In the genomic region with DNA sequence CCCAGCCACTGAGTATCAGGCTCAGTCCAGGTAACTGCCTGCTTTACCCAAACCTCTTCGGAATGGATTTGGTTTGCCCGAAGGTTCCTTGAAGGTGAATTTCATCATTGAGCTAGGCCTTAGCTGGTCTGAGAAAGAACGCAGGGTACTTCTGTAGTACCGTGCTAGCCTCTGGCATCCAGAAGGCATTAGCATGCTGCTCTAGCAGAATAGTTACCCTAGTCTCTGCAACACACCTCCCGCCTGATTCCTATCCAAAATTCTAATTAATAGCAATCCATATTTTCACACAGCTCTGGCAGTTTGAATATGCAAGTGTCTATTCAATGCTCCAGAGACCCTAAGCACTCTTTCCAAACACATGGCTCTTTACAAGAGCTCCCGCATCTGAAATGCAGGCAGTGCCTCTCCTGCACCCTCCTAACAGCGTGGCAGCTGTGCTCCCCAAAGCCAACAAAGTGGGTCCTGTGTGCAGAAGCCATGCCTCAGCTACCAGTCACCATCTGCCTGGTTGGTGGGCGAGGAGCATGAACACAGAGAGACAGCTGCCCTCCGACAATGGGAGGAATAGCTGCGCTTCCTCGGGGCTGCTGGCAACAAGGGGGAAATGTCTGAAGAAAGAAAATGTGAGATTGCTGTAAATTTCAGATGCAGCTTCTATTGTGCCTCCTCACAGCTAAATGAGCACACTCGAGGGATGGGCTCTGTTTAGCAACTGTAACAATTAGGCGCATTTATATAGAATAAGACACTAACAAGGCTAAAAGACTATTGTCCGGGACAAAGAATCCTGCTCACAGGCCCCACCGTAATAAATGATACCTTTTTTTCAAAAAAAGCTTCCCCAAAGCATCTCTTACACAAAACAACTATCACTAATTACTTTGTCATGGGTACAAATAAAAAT, we compare ENCODE assay signal across 10 mouse cellular contexts.
DNase-seq lines count a peak whose midpoint lies in the region; ATAC-seq lines count a peak whose summit lies in the region.
"Had no signal": no experiment of that assay in that cellular context is flagged by ENCODE, and none has a peak within 500 bp of the region (broad histone marks: within the 10 kb centered on the region; RNA-seq: fewer than 3 reads in every experiment).

No protein-coding gene starts in this region.

- H3K4me3 ChIP-seq in forebrain, embryonic 11.5 days (ENCODE audit: low read depth, low read length), result no peak overlapping the region
- H3K4me3 ChIP-seq in forebrain, embryonic 10.5 days, result no peak overlapping the region
- no peak overlapping the region for H3K4me3 ChIP-seq in hindbrain, embryonic 16.5 days (ENCODE audit: low read length)
- no peak overlapping the region for H3K4me3 ChIP-seq in midbrain, embryonic 16.5 days (ENCODE audit: low read depth, low read length)

- no peak overlapping the region for H3K4me2 ChIP-seq in forebrain, embryonic 11.5 days (ENCODE audit: low read depth, low read length, severe bottlenecking)
- H3K4me2 ChIP-seq in hindbrain, embryonic 16.5 days (ENCODE audit: low read length), result no peak overlapping the region; the same call in 1 of the 2 replicates
- H3K4me2 ChIP-seq in midbrain, embryonic 16.5 days (ENCODE audit: low read length), result no peak overlapping the region; the same call in 1 of the 2 replicates

- DNase-seq in forebrain, embryonic 11.5 days (ENCODE audit: low spot score), result no peak
- DNase-seq in forebrain, embryonic 10.5 days (ENCODE audit: extremely low spot score, low spot score), result no peak
- peak; percentile 42 for DNase-seq in brain, embryonic 18.5 days (ENCODE audit: low read depth, low spot score)
- DNase-seq in T-cell, adult 2 months (ENCODE audit: low spot score), result no peak
- DNase-seq in cerebellum, adult 11 months, result no peak
- DNase-seq in adrenal gland, postnatal 14 days, result no peak
- DNase-seq: cerebellum, adult 8-10 months had no signal

- peak; percentile 58 for ATAC-seq in forebrain, embryonic 11.5 days (replicated peaks; ENCODE audit: low FRiP score)
- peak; percentile 81 for ATAC-seq in hindbrain, embryonic 16.5 days
- ATAC-seq in midbrain, embryonic 16.5 days, result peak; percentile 76

- 76% methylated on average over 15 of the region's 15 CpGs for WGBS in forebrain, embryonic 11.5 days
- 84% methylated on average over 15 of the region's 15 CpGs for WGBS in forebrain, embryonic 10.5 days
- 39% methylated on average over 15 of the region's 15 CpGs for WGBS in hindbrain, embryonic 16.5 days
- 41% methylated on average over 15 of the region's 15 CpGs for WGBS in midbrain, embryonic 16.5 days

- H3K27ac ChIP-seq in forebrain, embryonic 11.5 days (ENCODE audit: low read depth, low read length), result peak overlapping the region; percentile 55; the same call in 1 of the 2 replicates
- H3K27ac ChIP-seq in forebrain, embryonic 10.5 days, result no peak overlapping the region
- 0 out of 2 replicates have a peak overlapping the region, but pooled peaks have one; percentile 35 for H3K27ac ChIP-seq in hindbrain, embryonic 16.5 days (ENCODE audit: low read depth, low read length)
- no peak overlapping the region for H3K27ac ChIP-seq in midbrain, embryonic 16.5 days (ENCODE audit: low read length)
- H3K27ac ChIP-seq: liver, embryonic 14.5 days had no signal

- no peaks in the 10 kb centered on the region for H3K36me3 ChIP-seq in forebrain, embryonic 11.5 days (ENCODE audit: control insufficient read depth, insufficient read depth, low read length)
- H3K36me3 ChIP-seq in forebrain, embryonic 10.5 days (replicated peaks), result no peaks in the 10 kb centered on the region
- no peaks in the 10 kb centered on the region for H3K36me3 ChIP-seq in hindbrain, embryonic 16.5 days (ENCODE audit: control insufficient read depth, insufficient read depth, low read length)
- no peaks in the 10 kb centered on the region for H3K36me3 ChIP-seq in midbrain, embryonic 16.5 days (ENCODE audit: control insufficient read depth, insufficient read depth, low read length)

- H3K4me1 ChIP-seq in forebrain, embryonic 11.5 days (replicated peaks; ENCODE audit: control insufficient read depth, insufficient read depth, low read length), result no peaks in the 10 kb centered on the region
- peaks cover 18% of the 10 kb centered on the region for H3K4me1 ChIP-seq in forebrain, embryonic 10.5 days
- peaks cover 7% of the 10 kb centered on the region for H3K4me1 ChIP-seq in hindbrain, embryonic 16.5 days (ENCODE audit: control insufficient read depth, insufficient read depth, low read depth, low read length)
- peaks cover 7% of the 10 kb centered on the region for H3K4me1 ChIP-seq in midbrain, embryonic 16.5 days (ENCODE audit: control insufficient read depth, insufficient read depth, low read length)

- H3K9me3 ChIP-seq in forebrain, embryonic 11.5 days (ENCODE audit: control insufficient read depth, low read length), result no peaks in the 10 kb centered on the region
- H3K9me3 ChIP-seq in forebrain, embryonic 10.5 days, result no peaks in the 10 kb centered on the region
- no peaks in the 10 kb centered on the region for H3K9me3 ChIP-seq in hindbrain, embryonic 16.5 days (ENCODE audit: control insufficient read depth, low read length)
- no peaks in the 10 kb centered on the region for H3K9me3 ChIP-seq in midbrain, embryonic 16.5 days (replicated peaks; ENCODE audit: control insufficient read depth, low read length, poor library complexity, severe bottlenecking)

- no peaks in the 10 kb centered on the region for H3K27me3 ChIP-seq in forebrain, embryonic 11.5 days (ENCODE audit: control insufficient read depth, insufficient read depth, low read length)
- H3K27me3 ChIP-seq in forebrain, embryonic 10.5 days (ENCODE audit: poor library complexity, severe bottlenecking), result no peaks in the 10 kb centered on the region
- H3K27me3 ChIP-seq in hindbrain, embryonic 16.5 days (replicated peaks; ENCODE audit: control insufficient read depth, insufficient read depth, low read length), result no peaks in the 10 kb centered on the region
- no peaks in the 10 kb centered on the region; the same call in 1 of the 2 replicates for H3K27me3 ChIP-seq in midbrain, embryonic 16.5 days (ENCODE audit: control insufficient read depth, insufficient read depth, low read depth, low read length)

- H3K9ac ChIP-seq in forebrain, embryonic 11.5 days (ENCODE audit: low read length), result no peak overlapping the region
- peak overlapping the region; percentile 44; the same call in 1 of the 2 replicates for H3K9ac ChIP-seq in hindbrain, embryonic 16.5 days (ENCODE audit: low read depth, low read length)
- H3K9ac ChIP-seq in midbrain, embryonic 16.5 days (ENCODE audit: low read depth, low read length), result peak overlapping the region; percentile 24; the same call in 1 of the 2 replicates
- H3K9ac ChIP-seq: liver, embryonic 14.5 days had no signal

Comparison
In these comparisons a context has a peak if more than half of its experiments do, and no peak if none do; other contexts are left out.
1. H3K27ac ChIP-seq: peak in forebrain, embryonic 11.5 days (single experiment) and hindbrain, embryonic 16.5 days (single experiment); none in forebrain, embryonic 10.5 days (single experiment) and midbrain, embryonic 16.5 days (single experiment).
2. Peak in every context shown above with its lines, with median percentiles within 50 percentile points of each other: ATAC-seq.